Mouse (Mus musculus) T-cell, adult 2 months (primary cell): ENCODE data around the gene Ldb3.

Experiments
- DNase-seq: peaks from one replicate; pipeline ENCODE4 v3.0.0; 2022; ENCODE audit warnings: low spot score

Ldb3 gene

GRCm38 (mm10) chr14:34590017-34590570 is 1.6 kb upstream of the Ldb3 start:
- DNase-seq = no peak

- DNase-seq = no peak
Measured at GRCm38 (mm10) chr14:34589185-34589713, 767 bp upstream of the Ldb3 start.

GRCm38 (mm10) chr14:34588005-34588404 is 477 bp downstream of the Ldb3 start:
- no peak for DNase-seq

- DNase-seq = no peak
Measured at GRCm38 (mm10) chr14:34586871-34587270, 1.6 kb downstream of the Ldb3 start.

GRCm38 (mm10) chr14:34585358-34586105 is 3.0 kb downstream of the Ldb3 start:
- no peak for DNase-seq

- DNase-seq = no peak
Measured at GRCm38 (mm10) chr14:34582740-34583427, 5.6 kb downstream of the Ldb3 start.

GRCm38 (mm10) chr14:34576858-34577257 is 11.6 kb downstream of the Ldb3 start:
- no peak for DNase-seq

GRCm38 (mm10) chr14:34574068-34574467 is 14.4 kb downstream of the Ldb3 start:
- DNase-seq = no peak

GRCm38 (mm10) chr14:34573348-34573913 is 15.1 kb downstream of the Ldb3 start:
- DNase-seq = no peak

GRCm38 (mm10) chr14:34571610-34572387 is 16.7 kb downstream of the Ldb3 start:
- no peak for DNase-seq

- DNase-seq = no peak
Measured at GRCm38 (mm10) chr14:34570903-34571302, 17.6 kb downstream of the Ldb3 start.

- DNase-seq = peak; percentile 37
Measured at GRCm38 (mm10) chr14:34570294-34570693, 18.2 kb downstream of the Ldb3 start.

- no peak for DNase-seq
Measured at GRCm38 (mm10) chr14:34569534-34570194, 18.8 kb downstream of the Ldb3 start.

GRCm38 (mm10) chr14:34568626-34569025 is 19.9 kb downstream of the Ldb3 start:
- DNase-seq = no peak

- no peak for DNase-seq
Measured at GRCm38 (mm10) chr14:34567697-34568096, 20.8 kb downstream of the Ldb3 start.

- no peak for DNase-seq
Measured at GRCm38 (mm10) chr14:34566530-34566929, 22.0 kb downstream of the Ldb3 start.

- no peak for DNase-seq
Measured at GRCm38 (mm10) chr14:34565711-34566110, 22.8 kb downstream of the Ldb3 start.

- no peak for DNase-seq
Measured at GRCm38 (mm10) chr14:34564646-34565045, 23.8 kb downstream of the Ldb3 start.

GRCm38 (mm10) chr14:34562393-34562792 is 26.1 kb downstream of the Ldb3 start:
- no peak for DNase-seq

GRCm38 (mm10) chr14:34561647-34562046 is 26.8 kb downstream of the Ldb3 start:
- DNase-seq = no peak

- no peak for DNase-seq
Measured at GRCm38 (mm10) chr14:34558947-34559346, 29.5 kb downstream of the Ldb3 start.
